Mouse (Mus musculus) limb, embryonic 14.5 days (tissue): Measurements from ENCODE around the gene Zfp385b. TPM values are rescaled to one million over a fixed set of nuclear protein-coding genes. Genes with fewer than 3 reads are reported as not detected.
A peak's percentile ranks its signal among the peaks of the same experiment; 100 is the strongest.

Source experiments
- ATAC-seq: fragments of 200-750 bp; cut with Nextera tagmentation; 2 replicates; pipeline ENCODE4 v1.8.0; 2017; ENCODE audit warnings: low read depth, moderate number of reproducible peaks, moderate TSS enrichment; ENCODE audit not compliant: low FRiP score
- DNase-seq: peaks from one replicate; pipeline ENCODE4 v3.0.0-alpha.2; 2015; ENCODE audit warnings: low spot score
- H3K27ac ChIP-seq: fragments of 300-500 bp; sonication (generic); replicated peaks from 2 replicates; pipeline ENCODE4 v1.5.1; 2014; ENCODE audit warnings: low read depth, mild to moderate bottlenecking, low read length, moderate library complexity, mixed read lengths
- H3K27me3 ChIP-seq: fragments of 300-500 bp; sonication (generic); 2 replicates; pipeline ENCODE4 v1.6.1; 2014; ENCODE audit warnings: low read length, mixed read lengths; ENCODE audit not compliant: control insufficient read depth, insufficient read depth
- H3K36me3 ChIP-seq: fragments of 300-500 bp; sonication (generic); 2 replicates; pipeline ENCODE4 v1.6.1; 2014; ENCODE audit warnings: mild to moderate bottlenecking, low read length, moderate library complexity, mixed read lengths; ENCODE audit not compliant: control insufficient read depth, insufficient read depth
- H3K4me1 ChIP-seq: fragments of 300-500 bp; sonication (generic); 2 replicates; pipeline ENCODE4 v1.6.1; 2014; ENCODE audit warnings: antibody characterized with exemption, low read length, mixed read lengths; ENCODE audit not compliant: control insufficient read depth, insufficient read depth
- H3K4me2 ChIP-seq: fragments of 300-500 bp; sonication (generic); replicated peaks from 2 replicates; pipeline ENCODE4 v1.6.1; 2014; ENCODE audit warnings: low read depth, mild to moderate bottlenecking, low read length, moderate library complexity; ENCODE audit not compliant: severe bottlenecking
- H3K4me3 ChIP-seq: fragments of 300-500 bp; sonication (generic); replicated peaks from 2 replicates; pipeline ENCODE4 v1.5.1; 2014; ENCODE audit warnings: low read length
- H3K9ac ChIP-seq: fragments of 300-500 bp; sonication (generic); 2 replicates; pipeline ENCODE4 v1.6.1; 2014; ENCODE audit warnings: mild to moderate bottlenecking, low read depth, low read length, moderate library complexity; ENCODE audit not compliant: severe bottlenecking
- H3K9me3 ChIP-seq: fragments of 300-500 bp; sonication (generic); 2 replicates; pipeline ENCODE4 v1.6.1; 2016; ENCODE audit warnings: low read length; ENCODE audit not compliant: control insufficient read depth
- POLR2A ChIP-seq: fragments of 200-500 bp; IDR thresholded peaks from 2 replicates; pipeline ENCODE4 v1.8.0; 2012; ENCODE audit warnings: inconsistent platforms, mild to moderate bottlenecking, moderate library complexity, borderline replicate concordance; ENCODE audit not compliant: insufficient read depth, insufficient read length; ENCODE audit errors: extremely low read depth
- WGBS: fragments of 180-500 bp; shearing (Covaris S2); extraction: QIAGEN DNeasy Blood & Tissue Kit; methylation state at CpG from one replicate; pipeline ENCODE4 v1.1.7; 2014; 5-methylcytosine and 5-hydroxymethylcytosine counted together
- polyA plus RNA-seq, 2 experiments: library from polyadenylated mRNA; depleted of rRNA in 1 of 2; stranded (reverse) in 1 of 2; unstranded in 1 of 2; fragments of >200 nt; fragmentation: Nextera tagmentation in 1 of 2; extraction: Ambion mirVana in 1 of 2; gene quantifications; 2 replicates each; pipeline versions ENCODE4 v1.2.1 to v1.2.3; 2012 to 2014

Gene Zfp385b
- polyA plus RNA-seq, 2 experiments, result 12.0 to 13.8 TPM

DNA sequence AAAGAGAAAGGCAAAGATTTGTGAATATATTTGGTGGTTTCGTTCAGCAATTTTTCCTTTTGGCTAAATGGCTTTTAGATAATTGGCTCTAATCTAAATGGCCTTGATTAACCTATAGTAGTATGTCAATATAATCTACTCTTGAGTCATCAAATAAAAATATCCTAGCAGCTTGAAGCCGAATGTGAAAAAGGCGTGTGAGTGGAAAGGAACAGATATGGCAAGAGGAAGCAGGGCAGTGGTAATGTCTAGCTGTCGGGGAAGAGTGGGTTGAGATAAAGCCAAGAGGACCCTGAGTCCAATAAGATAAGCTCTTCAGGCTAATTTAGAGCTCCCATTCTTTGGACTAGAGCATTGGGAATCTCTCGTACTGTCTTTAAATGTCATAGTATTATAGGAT is 179.4 kb downstream of the Zfp385b start:
- Histone ChIP-seq H3K9ac (no peak overlapping the region), H3K4me3 (no peak overlapping the region), H3K36me3 (no peaks in the 10 kb centered on the region), H3K4me2 (no peak overlapping the region), H3K27ac (no peak overlapping the region), H3K4me1 (no peaks in the 10 kb centered on the region), H3K9me3 (no peaks in the 10 kb centered on the region), H3K27me3 (no peaks in the 10 kb centered on the region)
- ATAC-seq (no peak), DNase-seq (no peak)
- WGBS, result 91% methylated on average over 5 of the region's 5 CpGs
- TF ChIP-seq POLR2A, result no peak

DNA sequence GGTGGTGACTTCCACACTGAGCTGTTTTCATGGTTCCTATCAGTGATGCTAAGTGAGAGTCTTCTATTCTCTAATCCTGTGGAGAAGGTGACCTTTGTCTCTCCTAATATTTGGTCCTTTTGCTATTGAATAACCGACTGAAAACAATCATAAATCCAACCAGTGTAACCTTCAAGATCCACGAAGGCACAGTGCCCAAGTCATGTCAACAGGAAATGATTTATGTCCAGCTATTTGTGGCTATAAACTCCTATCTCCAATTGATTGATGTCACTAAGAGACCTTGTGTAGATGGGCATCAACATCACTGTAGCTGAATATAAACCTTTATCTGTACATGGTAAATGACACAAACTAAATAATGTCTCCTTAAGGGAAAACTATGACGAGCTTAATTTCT is 187.8 kb downstream of the Zfp385b start:
- Histone ChIP-seq H3K36me3 (no peaks in the 10 kb centered on the region), H3K4me3 (no peak overlapping the region), H3K4me1 (no peaks in the 10 kb centered on the region), H3K27me3 (no peaks in the 10 kb centered on the region), H3K27ac (no peak overlapping the region), H3K9me3 (no peaks in the 10 kb centered on the region), H3K9ac (no peak overlapping the region), H3K4me2 (no peak overlapping the region)
- ATAC-seq, result no peak
- TF ChIP-seq POLR2A, result no peak
- DNase-seq, result no peak
- WGBS, result 73% methylated on average over 3 of the region's 3 CpGs

GRCm38 (mm10) chr2:77627622-77628231 is 191.7 kb downstream of the Zfp385b start:
- no peak for TF ChIP-seq POLR2A
- Histone ChIP-seq H3K9me3 (no peaks in the 10 kb centered on the region), H3K9ac (no peak overlapping the region), H3K27me3 (no peaks in the 10 kb centered on the region), H3K4me2 (no peak overlapping the region), H3K27ac (no peak overlapping the region), H3K36me3 (no peaks in the 10 kb centered on the region), H3K4me3 (no peak overlapping the region), H3K4me1 (no peaks in the 10 kb centered on the region)
- WGBS, result 59% methylated on average over 3 of the region's 3 CpGs
- ATAC-seq (no peak), DNase-seq (no peak)

GRCm38 (mm10) chr2:77618686-77619085 is 200.8 kb downstream of the Zfp385b start:
- Histone ChIP-seq H3K27ac (peak overlapping the region; percentile 58; the same call in 1 of the 2 replicates), H3K36me3 (no peaks in the 10 kb centered on the region), H3K4me3 (no peak overlapping the region), H3K4me2 (no peak overlapping the region), H3K9me3 (no peaks in the 10 kb centered on the region), H3K4me1 (no peaks in the 10 kb centered on the region), H3K27me3 (no peaks in the 10 kb centered on the region), H3K9ac (no peak overlapping the region)
- peak; percentile 23; the same call in 1 of the 2 replicates for ATAC-seq
- no peak for DNase-seq
- no peak for TF ChIP-seq POLR2A
- WGBS, result 84% methylated on average over 4 of the region's 4 CpGs

- no peak overlapping the region for H3K4me2 ChIP-seq
- no peak overlapping the region for H3K27ac ChIP-seq
- no peak overlapping the region for H3K9ac ChIP-seq
- H3K4me1 ChIP-seq, result no peaks in the 10 kb centered on the region
- no peak for TF ChIP-seq POLR2A
- no peak for ATAC-seq
- WGBS, result 74% methylated on average over 7 of the region's 7 CpGs
- no peaks in the 10 kb centered on the region for H3K36me3 ChIP-seq
- no peaks in the 10 kb centered on the region for H3K9me3 ChIP-seq
- DNase-seq, result no peak
- H3K4me3 ChIP-seq, result no peak overlapping the region
- no peaks in the 10 kb centered on the region for H3K27me3 ChIP-seq
These were observed 209.0 kb downstream of the Zfp385b start for GRCm38 (mm10) chr2:77610303-77610991.
